Mouse (Mus musculus): ENCODE results near the gene Fgf15. TPM values are rescaled to one million over a fixed set of nuclear protein-coding genes. Genes with fewer than 3 reads are reported as not detected.

Gene Fgf15
- polyA plus RNA-seq, 1 experiment: not detected

DNA sequence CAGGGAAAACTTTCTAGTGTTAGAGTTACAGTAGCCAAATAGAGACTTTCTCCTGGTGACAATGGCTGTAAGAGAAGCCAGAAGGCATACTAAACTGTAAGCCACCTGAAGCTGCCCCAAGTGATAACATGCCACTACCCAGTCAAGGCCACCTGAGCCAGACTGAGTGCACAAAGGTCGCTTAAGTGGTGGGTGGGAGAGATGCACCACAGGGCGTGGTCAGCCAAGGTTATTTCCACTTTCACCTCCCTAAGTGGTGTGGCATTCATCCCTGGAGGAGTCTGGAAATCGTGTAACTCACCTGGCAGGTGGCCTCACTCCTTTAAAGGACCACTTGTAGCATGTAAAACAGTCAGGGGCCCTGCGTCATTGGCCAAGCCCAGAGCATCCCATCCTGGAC, 29.2 kb upstream of the Fgf15 start:
- no peak for TF ChIP-seq CTCF (IDR thresholded peaks at IDR 0.05; ENCODE audit: extremely low read depth, insufficient read depth, insufficient read length, insufficient replicate concordance)
- TF ChIP-seq POLR2A (IDR thresholded peaks at IDR 0.05; ENCODE audit: low read depth, low read length): no peak
- H3K4me1 ChIP-seq (ENCODE audit: control insufficient read depth, insufficient read depth, insufficient read length): no peaks in the 10 kb centered on the region
- 63% methylated on average over 4 of the region's 4 CpGs for WGBS
- no peaks in the 10 kb centered on the region for H3K36me3 ChIP-seq (ENCODE audit: control insufficient read depth, insufficient read depth, low read length)
- no peak overlapping the region for H3K27ac ChIP-seq (ENCODE audit: insufficient read depth, low read length)
- no peak overlapping the region for H3K4me3 ChIP-seq (ENCODE audit: extremely low read depth, insufficient read depth, insufficient read length)
- 0 out of 2 replicates have a peak, but pooled peaks cover 5% of the 10 kb centered on the region for H3K27me3 ChIP-seq (ENCODE audit: control insufficient read depth, insufficient read depth, low read length)
- DNase-seq (ENCODE audit: low read depth in 1 of 2, low spot score in 2 of 2): no peak

DNA sequence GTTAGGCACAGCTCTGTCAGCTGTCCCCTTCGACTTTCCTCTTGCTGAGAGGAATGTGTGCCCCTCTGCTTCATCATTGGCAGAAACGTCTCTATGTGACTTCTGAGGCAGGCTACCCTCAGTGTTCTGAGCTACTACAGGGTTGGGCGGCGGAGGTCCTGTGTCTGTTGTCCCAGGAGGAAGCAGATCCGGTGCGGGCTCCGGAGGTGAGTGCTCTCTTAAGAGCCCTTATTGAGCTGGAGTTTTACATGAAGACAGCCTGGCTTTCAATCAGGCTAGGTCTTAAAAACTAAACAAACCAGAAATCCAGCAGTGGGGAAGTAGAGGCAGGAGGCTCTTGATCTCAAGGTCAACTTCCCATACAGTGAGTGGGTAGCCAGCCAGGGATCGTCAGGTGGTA, 28.7 kb upstream of the Fgf15 start:
- Histone ChIP-seq H3K36me3 (ENCODE audit: control insufficient read depth, insufficient read depth, low read length) (no peaks in the 10 kb centered on the region), H3K4me1 (ENCODE audit: control insufficient read depth, insufficient read depth, insufficient read length) (no peaks in the 10 kb centered on the region), H3K27ac (ENCODE audit: insufficient read depth, low read length) (no peak overlapping the region), H3K4me3 (ENCODE audit: extremely low read depth, insufficient read depth, insufficient read length) (no peak overlapping the region), H3K27me3 (ENCODE audit: control insufficient read depth, insufficient read depth, low read length) (0 out of 2 replicates have a peak, but pooled peaks cover 3% of the 10 kb centered on the region)
- TF ChIP-seq POLR2A (IDR thresholded peaks at IDR 0.05; ENCODE audit: low read depth, low read length) (no peak), CTCF (IDR thresholded peaks at IDR 0.05; ENCODE audit: extremely low read depth, insufficient read depth, insufficient read length, insufficient replicate concordance) (no peak)
- WGBS: 82% methylated on average over 8 of the region's 8 CpGs
- DNase-seq (ENCODE audit: low read depth in 1 of 2, low spot score in 2 of 2): no peak

DNA sequence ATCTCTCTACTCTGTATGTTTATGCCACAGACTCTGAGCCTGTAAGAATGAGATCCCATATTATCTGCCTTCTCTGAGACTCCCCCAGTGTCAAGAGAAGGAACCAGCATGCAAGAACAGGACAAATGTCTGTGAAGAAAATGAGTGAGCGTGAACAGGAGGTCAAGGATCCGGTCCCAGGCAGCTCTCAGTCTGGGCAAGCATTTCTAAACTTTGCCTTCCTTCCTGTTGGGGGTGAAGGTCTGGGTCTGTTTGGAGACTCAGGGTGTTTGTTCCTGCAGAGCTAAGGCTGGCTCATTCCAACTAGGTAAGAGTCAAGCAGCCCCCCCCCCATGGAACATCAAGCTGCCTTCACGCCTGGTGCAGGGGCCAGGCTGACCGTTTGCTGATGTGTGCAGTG, 23.9 kb upstream of the Fgf15 start:
- no peaks in the 10 kb centered on the region for H3K36me3 ChIP-seq (ENCODE audit: control insufficient read depth, insufficient read depth, low read length)
- WGBS: 60% methylated on average over 4 of the region's 4 CpGs
- no peak for TF ChIP-seq CTCF (IDR thresholded peaks at IDR 0.05; ENCODE audit: extremely low read depth, insufficient read depth, insufficient read length, insufficient replicate concordance)
- TF ChIP-seq POLR2A (IDR thresholded peaks at IDR 0.05; ENCODE audit: low read depth, low read length): no peak
- H3K4me3 ChIP-seq (ENCODE audit: extremely low read depth, insufficient read depth, insufficient read length): no peak overlapping the region
- DNase-seq (ENCODE audit: low read depth in 1 of 2, low spot score in 2 of 2): no peak
- H3K4me1 ChIP-seq (ENCODE audit: control insufficient read depth, insufficient read depth, insufficient read length): no peaks in the 10 kb centered on the region
- H3K27me3 ChIP-seq (ENCODE audit: control insufficient read depth, insufficient read depth, low read length): no peaks in the 10 kb centered on the region
- H3K27ac ChIP-seq (ENCODE audit: insufficient read depth, low read length): no peak overlapping the region

DNA sequence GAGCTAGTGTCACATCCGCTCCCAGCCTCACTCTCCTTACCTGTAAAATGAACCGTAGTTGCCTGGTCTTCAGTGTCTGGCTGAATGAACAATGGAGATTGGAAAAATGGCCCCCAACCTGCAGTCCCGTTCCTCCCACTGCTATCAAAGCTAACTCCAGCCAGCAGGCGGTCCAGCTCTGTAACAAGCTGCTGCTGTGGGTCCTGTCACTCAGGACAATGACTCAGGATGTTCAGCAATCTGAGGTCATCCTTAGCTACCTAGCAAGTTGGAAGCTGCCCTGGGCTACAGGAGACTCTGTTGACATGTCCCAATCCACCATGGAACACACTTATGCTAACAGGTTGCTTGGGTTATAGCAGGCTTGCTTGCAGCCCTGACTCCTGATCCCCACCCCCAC, 23.2 kb upstream of the Fgf15 start:
- H3K36me3 ChIP-seq (ENCODE audit: control insufficient read depth, insufficient read depth, low read length): no peaks in the 10 kb centered on the region
- H3K4me3 ChIP-seq (ENCODE audit: extremely low read depth, insufficient read depth, insufficient read length): no peak overlapping the region
- H3K4me1 ChIP-seq (ENCODE audit: control insufficient read depth, insufficient read depth, insufficient read length): no peaks in the 10 kb centered on the region
- TF ChIP-seq CTCF (IDR thresholded peaks at IDR 0.05; ENCODE audit: extremely low read depth, insufficient read depth, insufficient read length, insufficient replicate concordance) (no peak), POLR2A (IDR thresholded peaks at IDR 0.05; ENCODE audit: low read depth, low read length) (no peak)
- DNase-seq (ENCODE audit: low read depth in 1 of 2, low spot score in 2 of 2): no peak
- WGBS: 88% methylated on average over 4 of the region's 4 CpGs
- no peak overlapping the region for H3K27ac ChIP-seq (ENCODE audit: insufficient read depth, low read length)
- H3K27me3 ChIP-seq (ENCODE audit: control insufficient read depth, insufficient read depth, low read length): no peaks in the 10 kb centered on the region

DNA sequence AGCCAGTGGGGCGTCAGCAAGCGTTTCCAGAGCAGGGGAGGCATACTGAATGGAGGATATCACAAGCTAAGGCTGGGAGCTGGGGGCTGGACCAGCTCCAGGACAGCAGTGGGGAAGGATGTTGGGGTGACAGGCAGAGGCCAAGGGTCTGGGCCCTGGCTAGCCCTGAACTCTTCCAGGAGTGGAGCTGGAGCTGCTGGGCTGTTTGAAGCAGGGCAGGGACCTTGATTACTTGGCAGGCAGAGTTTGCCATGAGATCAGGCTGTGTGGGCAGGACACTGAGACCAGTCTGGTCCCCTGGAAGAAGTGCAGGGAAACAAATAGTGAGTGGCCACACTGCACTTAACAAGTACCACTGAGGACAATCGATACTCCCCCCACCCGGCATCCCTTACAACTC, 22.1 kb upstream of the Fgf15 start:
- 84% methylated on average over 4 of the region's 4 CpGs for WGBS
- DNase-seq (ENCODE audit: low read depth in 1 of 2, low spot score in 2 of 2): no peak
- Histone ChIP-seq H3K27me3 (ENCODE audit: control insufficient read depth, insufficient read depth, low read length) (no peaks in the 10 kb centered on the region), H3K4me1 (ENCODE audit: control insufficient read depth, insufficient read depth, insufficient read length) (no peaks in the 10 kb centered on the region), H3K36me3 (ENCODE audit: control insufficient read depth, insufficient read depth, low read length) (no peaks in the 10 kb centered on the region), H3K4me3 (ENCODE audit: extremely low read depth, insufficient read depth, insufficient read length) (no peak overlapping the region), H3K27ac (ENCODE audit: insufficient read depth, low read length) (no peak overlapping the region)
- TF ChIP-seq CTCF (IDR thresholded peaks at IDR 0.05; ENCODE audit: extremely low read depth, insufficient read depth, insufficient read length, insufficient replicate concordance) (no peak), POLR2A (IDR thresholded peaks at IDR 0.05; ENCODE audit: low read depth, low read length) (no peak)

DNA sequence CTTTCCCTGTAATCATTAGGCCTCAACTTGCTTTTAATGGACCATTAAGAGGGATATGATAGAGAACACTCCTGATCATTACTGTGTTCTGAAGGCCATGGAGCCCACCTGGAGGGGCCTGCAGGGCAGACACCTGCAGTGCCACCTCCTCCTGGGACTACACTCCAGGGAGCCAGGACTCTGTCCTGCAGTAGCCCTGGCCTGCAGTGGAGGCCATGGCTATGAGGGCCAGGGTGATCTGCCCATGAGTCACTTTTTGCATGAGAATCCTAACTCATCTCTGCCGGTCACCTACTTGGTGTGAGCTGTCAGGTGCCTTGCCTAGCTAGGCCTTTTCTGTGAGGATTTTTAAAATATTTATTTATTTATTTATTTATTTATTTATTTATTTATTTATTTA, 17.9 kb upstream of the Fgf15 start:
- 90% methylated on average over 1 of the region's 1 CpGs for WGBS
- DNase-seq (ENCODE audit: low read depth in 1 of 2, low spot score in 2 of 2): no peak
- Histone ChIP-seq H3K36me3 (ENCODE audit: control insufficient read depth, insufficient read depth, low read length) (no peaks in the 10 kb centered on the region), H3K4me1 (ENCODE audit: control insufficient read depth, insufficient read depth, insufficient read length) (no peaks in the 10 kb centered on the region), H3K27ac (ENCODE audit: insufficient read depth, low read length) (no peak overlapping the region), H3K27me3 (ENCODE audit: control insufficient read depth, insufficient read depth, low read length) (no peaks in the 10 kb centered on the region), H3K4me3 (ENCODE audit: extremely low read depth, insufficient read depth, insufficient read length) (no peak overlapping the region)
- TF ChIP-seq POLR2A (IDR thresholded peaks at IDR 0.05; ENCODE audit: low read depth, low read length): no peak
- no peak for TF ChIP-seq CTCF (IDR thresholded peaks at IDR 0.05; ENCODE audit: extremely low read depth, insufficient read depth, insufficient read length, insufficient replicate concordance)

DNA sequence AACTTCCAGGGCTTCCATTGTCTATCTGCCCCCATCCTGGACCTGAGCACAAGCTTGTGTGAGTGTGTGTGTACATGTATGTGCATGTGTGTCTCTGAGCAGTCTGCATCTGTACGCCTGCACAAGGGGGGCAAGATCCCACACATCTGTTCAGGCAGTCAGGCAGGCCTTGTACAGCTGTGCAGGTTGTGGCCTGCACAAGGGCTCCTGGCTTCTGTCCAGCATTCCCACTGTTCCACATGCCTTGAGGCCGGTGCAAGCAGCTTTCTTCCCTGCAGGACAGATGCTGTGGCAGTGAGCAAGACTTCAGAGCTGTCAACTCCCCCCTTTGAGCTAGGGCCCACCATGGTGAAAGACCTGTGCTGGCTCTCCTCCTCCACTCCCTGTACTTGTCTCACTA, 13.2 kb upstream of the Fgf15 start:
- TF ChIP-seq POLR2A (IDR thresholded peaks at IDR 0.05; ENCODE audit: low read depth, low read length) (no peak), CTCF (IDR thresholded peaks at IDR 0.05; ENCODE audit: extremely low read depth, insufficient read depth, insufficient read length, insufficient replicate concordance) (no peak)
- Histone ChIP-seq H3K4me1 (ENCODE audit: control insufficient read depth, insufficient read depth, insufficient read length) (no peaks in the 10 kb centered on the region), H3K36me3 (ENCODE audit: control insufficient read depth, insufficient read depth, low read length) (no peaks in the 10 kb centered on the region), H3K27ac (ENCODE audit: insufficient read depth, low read length) (no peak overlapping the region), H3K4me3 (ENCODE audit: extremely low read depth, insufficient read depth, insufficient read length) (no peak overlapping the region), H3K27me3 (ENCODE audit: control insufficient read depth, insufficient read depth, low read length) (no peaks in the 10 kb centered on the region)
- 77% methylated on average over 2 of the region's 2 CpGs for WGBS
- no peak for DNase-seq (ENCODE audit: low read depth in 1 of 2, low spot score in 2 of 2)
